Mouse (Mus musculus): ENCODE results near the gene Cfap298. TPM values are rescaled to one million over a fixed set of nuclear protein-coding genes. Genes with fewer than 3 reads are reported as not detected.
A peak's percentile ranks its signal among the peaks of the same experiment; 100 is the strongest.

Gene Cfap298
- polyA plus RNA-seq, 1 experiment: 58.9 TPM

- no peaks in the 10 kb centered on the region; the same call in 1 of the 2 replicates for H3K36me3 ChIP-seq (ENCODE audit: control insufficient read depth, insufficient read depth, low read length, poor library complexity, severe bottlenecking)
- H3K9me3 ChIP-seq (replicated peaks; ENCODE audit: control insufficient read depth, insufficient read depth, low read length, poor library complexity, severe bottlenecking): no peaks in the 10 kb centered on the region
- H3K4me1 ChIP-seq (ENCODE audit: control insufficient read depth, insufficient read depth, low read length): no peaks in the 10 kb centered on the region
- TF ChIP-seq EP300 (IDR thresholded peaks at IDR 0.05; ENCODE audit: insufficient read depth, low read depth, low read length) (no peak), POLR2A (IDR thresholded peaks at IDR 0.05; ENCODE audit: insufficient read depth, low read length) (no peak), CTCF (IDR thresholded peaks at IDR 0.05; ENCODE audit: low read depth, low read length) (no peak)
- H3K27ac ChIP-seq (ENCODE audit: insufficient read depth, low read length): no peak overlapping the region
- H3K27me3 ChIP-seq (ENCODE audit: control insufficient read depth, insufficient read depth, low read length, poor library complexity, severe bottlenecking): no peaks in the 10 kb centered on the region
- H3K4me3 ChIP-seq (ENCODE audit: low read depth, low read length): no peak overlapping the region
- H3K9ac ChIP-seq (ENCODE audit: low read depth, poor library complexity, severe bottlenecking): no peak overlapping the region
Observed at GRCm38 (mm10) chr16:90958301-90959085, 23.6 kb upstream of the Cfap298 start.

- H3K4me1 ChIP-seq (ENCODE audit: control insufficient read depth, insufficient read depth, low read length): no peaks in the 10 kb centered on the region
- no peak overlapping the region for H3K9ac ChIP-seq (ENCODE audit: low read depth, poor library complexity, severe bottlenecking)
- H3K4me3 ChIP-seq (ENCODE audit: low read depth, low read length): no peak overlapping the region
- no peaks in the 10 kb centered on the region; the same call in none of the 2 replicates for H3K36me3 ChIP-seq (ENCODE audit: control insufficient read depth, insufficient read depth, low read length, poor library complexity, severe bottlenecking)
- H3K27ac ChIP-seq (ENCODE audit: insufficient read depth, low read length): no peak overlapping the region
- no peaks in the 10 kb centered on the region for H3K9me3 ChIP-seq (replicated peaks; ENCODE audit: control insufficient read depth, insufficient read depth, low read length, poor library complexity, severe bottlenecking)
- no peaks in the 10 kb centered on the region for H3K27me3 ChIP-seq (ENCODE audit: control insufficient read depth, insufficient read depth, low read length, poor library complexity, severe bottlenecking)
- TF ChIP-seq CTCF (IDR thresholded peaks at IDR 0.05; ENCODE audit: low read depth, low read length): no peak
- TF ChIP-seq EP300 (IDR thresholded peaks at IDR 0.05; ENCODE audit: insufficient read depth, low read depth, low read length): no peak
- TF ChIP-seq POLR2A (IDR thresholded peaks at IDR 0.05; ENCODE audit: insufficient read depth, low read length): no peak
Observed at GRCm38 (mm10) chr16:90955494-90955893, 20.6 kb upstream of the Cfap298 start.

- Histone ChIP-seq H3K27ac (ENCODE audit: insufficient read depth, low read length) (no peak overlapping the region), H3K4me3 (ENCODE audit: low read depth, low read length) (no peak overlapping the region), H3K27me3 (ENCODE audit: control insufficient read depth, insufficient read depth, low read length, poor library complexity, severe bottlenecking) (no peaks in the 10 kb centered on the region), H3K9ac (ENCODE audit: low read depth, poor library complexity, severe bottlenecking) (no peak overlapping the region), H3K4me1 (ENCODE audit: control insufficient read depth, insufficient read depth, low read length) (no peaks in the 10 kb centered on the region), H3K36me3 (ENCODE audit: control insufficient read depth, insufficient read depth, low read length, poor library complexity, severe bottlenecking) (no peaks in the 10 kb centered on the region; the same call in none of the 2 replicates), H3K9me3 (replicated peaks; ENCODE audit: control insufficient read depth, insufficient read depth, low read length, poor library complexity, severe bottlenecking) (no peaks in the 10 kb centered on the region)
- TF ChIP-seq POLR2A (IDR thresholded peaks at IDR 0.05; ENCODE audit: insufficient read depth, low read length) (no peak), CTCF (IDR thresholded peaks at IDR 0.05; ENCODE audit: low read depth, low read length) (peak; percentile 10)
Observed at GRCm38 (mm10) chr16:90953770-90954169, 18.9 kb upstream of the Cfap298 start.

GRCm38 (mm10) chr16:90953147-90953546 lies 18.2 kb upstream of the Cfap298 start:
- H3K27me3 ChIP-seq (ENCODE audit: control insufficient read depth, insufficient read depth, low read length, poor library complexity, severe bottlenecking): no peaks in the 10 kb centered on the region
- no peaks in the 10 kb centered on the region for H3K4me1 ChIP-seq (ENCODE audit: control insufficient read depth, insufficient read depth, low read length)
- H3K9ac ChIP-seq (ENCODE audit: low read depth, poor library complexity, severe bottlenecking): no peak overlapping the region
- H3K4me3 ChIP-seq (ENCODE audit: low read depth, low read length): no peak overlapping the region
- H3K27ac ChIP-seq (ENCODE audit: insufficient read depth, low read length): no peak overlapping the region
- H3K9me3 ChIP-seq (replicated peaks; ENCODE audit: control insufficient read depth, insufficient read depth, low read length, poor library complexity, severe bottlenecking): no peaks in the 10 kb centered on the region
- H3K36me3 ChIP-seq (ENCODE audit: control insufficient read depth, insufficient read depth, low read length, poor library complexity, severe bottlenecking): no peaks in the 10 kb centered on the region; the same call in none of the 2 replicates
- no peak for TF ChIP-seq EP300 (IDR thresholded peaks at IDR 0.05; ENCODE audit: insufficient read depth, low read depth, low read length)
- no peak for TF ChIP-seq CTCF (IDR thresholded peaks at IDR 0.05; ENCODE audit: low read depth, low read length)
- TF ChIP-seq POLR2A (IDR thresholded peaks at IDR 0.05; ENCODE audit: insufficient read depth, low read length): no peak

GRCm38 (mm10) chr16:90950354-90950963 lies 15.5 kb upstream of the Cfap298 start:
- no peaks in the 10 kb centered on the region for H3K9me3 ChIP-seq (replicated peaks; ENCODE audit: control insufficient read depth, insufficient read depth, low read length, poor library complexity, severe bottlenecking)
- no peak overlapping the region for H3K9ac ChIP-seq (ENCODE audit: low read depth, poor library complexity, severe bottlenecking)
- no peaks in the 10 kb centered on the region for H3K27me3 ChIP-seq (ENCODE audit: control insufficient read depth, insufficient read depth, low read length, poor library complexity, severe bottlenecking)
- TF ChIP-seq CTCF (IDR thresholded peaks at IDR 0.05; ENCODE audit: low read depth, low read length) (peak; percentile 32), EP300 (IDR thresholded peaks at IDR 0.05; ENCODE audit: insufficient read depth, low read depth, low read length) (no peak)
- no peaks in the 10 kb centered on the region for H3K4me1 ChIP-seq (ENCODE audit: control insufficient read depth, insufficient read depth, low read length)
- no peak overlapping the region for H3K27ac ChIP-seq (ENCODE audit: insufficient read depth, low read length)
- H3K36me3 ChIP-seq (ENCODE audit: control insufficient read depth, insufficient read depth, low read length, poor library complexity, severe bottlenecking): no peaks in the 10 kb centered on the region; the same call in 1 of the 2 replicates
- H3K4me3 ChIP-seq (ENCODE audit: low read depth, low read length): no peak overlapping the region

- H3K27ac ChIP-seq (ENCODE audit: insufficient read depth, low read length): no peak overlapping the region
Observed at GRCm38 (mm10) chr16:90946977-90947376, 12.1 kb upstream of the Cfap298 start.

More at GRCm38 (mm10) chr16:90946977-90947376, 12.1 kb upstream of the Cfap298 start:
- Histone ChIP-seq H3K9ac (ENCODE audit: low read depth, poor library complexity, severe bottlenecking) (no peak overlapping the region), H3K27me3 (ENCODE audit: control insufficient read depth, insufficient read depth, low read length, poor library complexity, severe bottlenecking) (no peaks in the 10 kb centered on the region), H3K4me3 (ENCODE audit: low read depth, low read length) (no peak overlapping the region), H3K4me1 (ENCODE audit: control insufficient read depth, insufficient read depth, low read length) (no peaks in the 10 kb centered on the region), H3K9me3 (replicated peaks; ENCODE audit: control insufficient read depth, insufficient read depth, low read length, poor library complexity, severe bottlenecking) (no peaks in the 10 kb centered on the region), H3K36me3 (ENCODE audit: control insufficient read depth, insufficient read depth, low read length, poor library complexity, severe bottlenecking) (no peaks in the 10 kb centered on the region; the same call in 1 of the 2 replicates)
- TF ChIP-seq CTCF (IDR thresholded peaks at IDR 0.05; ENCODE audit: low read depth, low read length) (no peak), POLR2A (IDR thresholded peaks at IDR 0.05; ENCODE audit: insufficient read depth, low read length) (no peak), EP300 (IDR thresholded peaks at IDR 0.05; ENCODE audit: insufficient read depth, low read depth, low read length) (no peak)

All from ES-Bruce4 (cell line).